Mouse (Mus musculus): ENCODE results near the gene Prg2. TPM values are rescaled to one million over a fixed set of nuclear protein-coding genes. Genes with fewer than 3 reads are reported as not detected.

Prg2 gene
- polyA plus RNA-seq, 1 experiment from 2014 or later, result not detected

GRCm38 (mm10) chr2:85011906-85012604 is 31.8 kb downstream of the Prg2 start:
- Histone ChIP-seq H3K27ac (no peak overlapping the region), H3K4me2 (no peak overlapping the region), H3K4me3 (no peak overlapping the region), H3K9me3 (replicated peaks) (no peaks in the 10 kb centered on the region), H3K27me3 (no peaks in the 10 kb centered on the region), H3K9ac (no peak overlapping the region), H3K4me1 (no peaks in the 10 kb centered on the region), H3K36me3 (ENCODE audit: poor library complexity, severe bottlenecking) (no peaks in the 10 kb centered on the region)
- peak; percentile 42; the same call in 1 of the 2 replicates for ATAC-seq
- WGBS, result 78% methylated on average over 9 of the region's 9 CpGs

- Histone ChIP-seq H3K4me3 (no peak overlapping the region), H3K4me2 (no peak overlapping the region), H3K36me3 (ENCODE audit: poor library complexity, severe bottlenecking) (no peaks in the 10 kb centered on the region), H3K27ac (no peak overlapping the region), H3K27me3 (no peaks in the 10 kb centered on the region), H3K9me3 (replicated peaks) (no peaks in the 10 kb centered on the region), H3K4me1 (no peaks in the 10 kb centered on the region), H3K9ac (no peak overlapping the region)
- ATAC-seq, result no peak; the same call in 1 of the 2 replicates
- 84% methylated on average over 14 of the region's 14 CpGs for WGBS
These were observed 32.4 kb downstream of the Prg2 start for GRCm38 (mm10) chr2:85012679-85013078.

GRCm38 (mm10) chr2:85013826-85014587 is 33.7 kb downstream of the Prg2 start:
- Histone ChIP-seq H3K4me3 (no peak overlapping the region), H3K36me3 (ENCODE audit: poor library complexity, severe bottlenecking) (no peaks in the 10 kb centered on the region), H3K4me1 (no peaks in the 10 kb centered on the region), H3K9ac (no peak overlapping the region), H3K27me3 (no peaks in the 10 kb centered on the region), H3K4me2 (no peak overlapping the region), H3K9me3 (replicated peaks) (no peaks in the 10 kb centered on the region), H3K27ac (no peak overlapping the region)
- 82% methylated on average over 5 of the region's 5 CpGs for WGBS
- no peak for ATAC-seq

GRCm38 (mm10) chr2:85014588-85014982 is 34.3 kb downstream of the Prg2 start:
- no peak overlapping the region for H3K9ac ChIP-seq
- H3K4me1 ChIP-seq, result no peaks in the 10 kb centered on the region
- H3K9me3 ChIP-seq (replicated peaks), result no peaks in the 10 kb centered on the region
- H3K36me3 ChIP-seq (ENCODE audit: poor library complexity, severe bottlenecking), result no peaks in the 10 kb centered on the region
- no peak overlapping the region for H3K4me2 ChIP-seq
- no peak for ATAC-seq
- 51% methylated on average over 3 of the region's 3 CpGs for WGBS
- no peak overlapping the region for H3K27ac ChIP-seq
- H3K27me3 ChIP-seq, result no peaks in the 10 kb centered on the region
- H3K4me3 ChIP-seq, result no peak overlapping the region

GRCm38 (mm10) chr2:85022043-85022442 is 41.8 kb downstream of the Prg2 start:
- no peak; the same call in 1 of the 2 replicates for ATAC-seq
- H3K4me2 ChIP-seq, result no peak overlapping the region
- WGBS, result 18% methylated on average over 4 of the region's 4 CpGs
- H3K4me3 ChIP-seq, result no peak overlapping the region
- H3K27me3 ChIP-seq, result no peaks in the 10 kb centered on the region
- H3K4me1 ChIP-seq, result no peaks in the 10 kb centered on the region
- H3K9me3 ChIP-seq (replicated peaks), result no peaks in the 10 kb centered on the region
- no peaks in the 10 kb centered on the region for H3K36me3 ChIP-seq (ENCODE audit: poor library complexity, severe bottlenecking)
- no peak overlapping the region for H3K9ac ChIP-seq
- no peak overlapping the region for H3K27ac ChIP-seq

- H3K27me3 ChIP-seq, result no peaks in the 10 kb centered on the region
- ATAC-seq, result no peak
- 67% methylated on average over 3 of the region's 3 CpGs for WGBS
- H3K4me3 ChIP-seq, result no peak overlapping the region
- H3K36me3 ChIP-seq (ENCODE audit: poor library complexity, severe bottlenecking), result no peaks in the 10 kb centered on the region
- no peak overlapping the region for H3K9ac ChIP-seq
- H3K4me1 ChIP-seq, result no peaks in the 10 kb centered on the region
- no peak overlapping the region for H3K4me2 ChIP-seq
- H3K9me3 ChIP-seq (replicated peaks), result no peaks in the 10 kb centered on the region
- H3K27ac ChIP-seq, result no peak overlapping the region
These were observed 45.9 kb downstream of the Prg2 start for GRCm38 (mm10) chr2:85026178-85026577.

GRCm38 (mm10) chr2:85027281-85027680 is 47.0 kb downstream of the Prg2 start:
- Histone ChIP-seq H3K36me3 (ENCODE audit: poor library complexity, severe bottlenecking) (no peaks in the 10 kb centered on the region), H3K4me1 (no peaks in the 10 kb centered on the region), H3K27ac (no peak overlapping the region), H3K27me3 (no peaks in the 10 kb centered on the region), H3K9ac (no peak overlapping the region), H3K4me2 (no peak overlapping the region), H3K9me3 (replicated peaks) (no peaks in the 10 kb centered on the region), H3K4me3 (no peak overlapping the region)
- no peak for ATAC-seq
- WGBS, result 79% methylated on average over 5 of the region's 5 CpGs

GRCm38 (mm10) chr2:85029897-85030296 is 49.6 kb downstream of the Prg2 start:
- Histone ChIP-seq H3K36me3 (ENCODE audit: poor library complexity, severe bottlenecking) (no peaks in the 10 kb centered on the region), H3K9me3 (replicated peaks) (no peaks in the 10 kb centered on the region), H3K4me2 (no peak overlapping the region), H3K4me1 (no peaks in the 10 kb centered on the region), H3K4me3 (no peak overlapping the region), H3K27me3 (no peaks in the 10 kb centered on the region), H3K27ac (no peak overlapping the region), H3K9ac (no peak overlapping the region)
- 67% methylated on average over 6 of the region's 6 CpGs for WGBS
- ATAC-seq, result no peak

- no peaks in the 10 kb centered on the region for H3K36me3 ChIP-seq (ENCODE audit: poor library complexity, severe bottlenecking)
- H3K9ac ChIP-seq, result no peak overlapping the region
- H3K9me3 ChIP-seq (replicated peaks), result no peaks in the 10 kb centered on the region
- no peak overlapping the region for H3K4me2 ChIP-seq
- no peaks in the 10 kb centered on the region for H3K4me1 ChIP-seq
- ATAC-seq, result no peak
- no peaks in the 10 kb centered on the region for H3K27me3 ChIP-seq
- H3K4me3 ChIP-seq, result no peak overlapping the region
- 69% methylated on average over 6 of the region's 6 CpGs for WGBS
- H3K27ac ChIP-seq, result no peak overlapping the region
These were observed 50.7 kb downstream of the Prg2 start for GRCm38 (mm10) chr2:85030989-85031388.

GRCm38 (mm10) chr2:85033121-85033520 is 52.9 kb downstream of the Prg2 start:
- no peak overlapping the region for H3K4me3 ChIP-seq
- H3K9me3 ChIP-seq (replicated peaks), result no peaks in the 10 kb centered on the region
- WGBS, result 84% methylated on average over 2 of the region's 2 CpGs
- H3K4me2 ChIP-seq, result no peak overlapping the region
- no peak for ATAC-seq
- H3K9ac ChIP-seq, result no peak overlapping the region
- no peak overlapping the region for H3K27ac ChIP-seq
- H3K4me1 ChIP-seq, result peaks cover 11% of the 10 kb centered on the region
- no peaks in the 10 kb centered on the region for H3K27me3 ChIP-seq
- H3K36me3 ChIP-seq (ENCODE audit: poor library complexity, severe bottlenecking), result no peaks in the 10 kb centered on the region
